Mouse (Mus musculus) MEL (cell line): ENCODE data around the gene Lamb1.

ENCODE experiments used
- CHD1 ChIP-seq: IDR thresholded peaks from 2 replicates; pipeline ENCODE4 v1.6.1; 2012; ENCODE audit warnings: low read depth, mild to moderate bottlenecking, inconsistent platforms, low read length, improper control_type of control experiment
- CTCF ChIP-seq, 3 experiments: IDR thresholded peaks in 2 of 3; conservative IDR thresholded peaks in 1 of 3; 2 replicates each; pipeline ENCODE4 v1.5.1; 2011 to 2012; ENCODE audit warnings: low read length in 3 of 3, low read depth in 2 of 3, mild to moderate bottlenecking in 2 of 3, improper control_type of control experiment in 1 of 3, inconsistent platforms in 1 of 3, mixed read lengths in 1 of 3, moderate library complexity in 1 of 3; ENCODE audit not compliant: control insufficient read depth in 1 of 3, insufficient read depth in 1 of 3, poor library complexity in 1 of 3, severe bottlenecking in 1 of 3
- E2F4 ChIP-seq: IDR thresholded peaks from 2 replicates; pipeline ENCODE4 v1.6.1; 2011; ENCODE audit warnings: low read depth, low read length, improper control_type of control experiment, borderline replicate concordance
- ELF1 ChIP-seq: IDR thresholded peaks from 2 replicates; pipeline ENCODE4 v1.6.1; 2014; ENCODE audit warnings: low read depth, mild to moderate bottlenecking, inconsistent platforms, low read length, improper control_type of control experiment, moderate library complexity
- EP300 ChIP-seq, 2 experiments: IDR thresholded peaks; 2 replicates each; pipeline ENCODE4 v1.6.1; 2011; ENCODE audit warnings: improper control_type of control experiment in 2 of 2, low read length in 2 of 2, low read depth in 1 of 2, mild to moderate bottlenecking in 1 of 2
- GABPA ChIP-seq: IDR thresholded peaks from 2 replicates; pipeline ENCODE4 v1.6.1; 2012; ENCODE audit warnings: low read depth, mild to moderate bottlenecking, inconsistent platforms, low read length, improper control_type of control experiment, moderate library complexity
- HCFC1 ChIP-seq: IDR thresholded peaks from 2 replicates; pipeline ENCODE4 v1.6.1; 2012; ENCODE audit warnings: low read depth, mild to moderate bottlenecking, inconsistent platforms, low read length, improper control_type of control experiment, moderate library complexity
- POLR2A ChIP-seq, 2 experiments: IDR thresholded peaks; 2 replicates each; pipeline ENCODE4 v1.6.1; 2011 to 2012; ENCODE audit warnings: low read length in 2 of 2, mild to moderate bottlenecking in 2 of 2, control low read depth in 1 of 2, improper control_type of control experiment in 1 of 2, low read depth in 1 of 2, moderate library complexity in 1 of 2; ENCODE audit not compliant: control insufficient read depth in 1 of 2, insufficient read depth in 1 of 2, poor library complexity in 1 of 2
- POLR2AphosphoS5 ChIP-seq: IDR thresholded peaks from 2 replicates; pipeline ENCODE4 v1.6.1; 2012; ENCODE audit warnings: low read depth, borderline replicate concordance, mild to moderate bottlenecking, inconsistent platforms, low read length, moderate library complexity, mixed read lengths
- RAD21 ChIP-seq: IDR thresholded peaks from 2 replicates; pipeline ENCODE4 v1.6.1; 2011; ENCODE audit warnings: mild to moderate bottlenecking, low read depth, low read length, improper control_type of control experiment
- USF1 ChIP-seq: IDR thresholded peaks from 2 replicates; pipeline ENCODE4 v1.6.1; 2014; ENCODE audit warnings: low read depth, mild to moderate bottlenecking, inconsistent platforms, low read length, improper control_type of control experiment, moderate library complexity
- ZMIZ1 ChIP-seq: IDR thresholded peaks from 2 replicates; pipeline ENCODE4 v1.6.1; 2012; ENCODE audit warnings: low read depth, mild to moderate bottlenecking, inconsistent platforms, low read length, improper control_type of control experiment, moderate library complexity
- ZNF384 ChIP-seq: IDR thresholded peaks from 2 replicates; pipeline ENCODE4 v1.6.1; 2012; ENCODE audit warnings: low read depth, mild to moderate bottlenecking, inconsistent platforms, low read length, improper control_type of control experiment

DNA sequence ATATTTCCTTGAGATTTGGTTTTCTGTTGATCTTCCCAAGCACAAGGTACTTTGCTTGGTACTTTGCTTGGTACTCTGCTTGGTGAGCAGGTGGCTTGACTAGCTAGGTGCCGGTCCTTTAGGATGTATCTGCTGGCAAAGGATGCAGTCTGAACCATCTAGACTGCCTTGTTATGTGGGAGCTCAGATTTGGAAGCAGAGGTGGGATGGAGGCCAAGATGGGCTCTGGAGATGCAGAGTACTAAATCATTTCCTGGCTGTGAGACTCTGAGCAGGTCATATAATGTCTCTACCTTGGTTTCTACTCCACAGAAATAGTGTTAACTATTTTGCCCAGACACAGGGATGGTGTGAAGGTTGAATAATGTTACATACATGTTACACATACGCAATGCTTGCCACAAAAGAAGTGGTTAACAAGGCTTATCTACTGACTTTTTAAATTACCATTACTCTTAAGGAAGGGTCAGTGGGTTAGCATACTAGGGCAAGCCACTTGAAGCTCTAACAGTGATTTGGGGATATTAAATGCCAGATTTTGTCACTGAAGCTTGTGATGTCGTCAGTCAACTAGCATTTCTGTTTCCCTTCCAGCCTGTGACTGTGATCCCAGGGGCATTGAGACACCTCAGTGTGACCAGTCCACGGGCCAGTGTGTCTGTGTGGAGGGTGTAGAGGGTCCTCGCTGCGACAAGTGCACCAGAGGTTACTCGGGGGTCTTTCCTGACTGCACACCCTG is 52.8 kb downstream of the Lamb1 start:
- TF ChIP-seq CHD1 (no peak), ELF1 (no peak), CTCF (IDR thresholded peaks at IDR 0.05 in 2 of 3, conservative IDR thresholded peaks at IDR 0.05 in 1 of 3; ENCODE audit: control insufficient read depth in 1 of 3, insufficient read depth in 1 of 3, low read depth in 2 of 3, low read length in 3 of 3, poor library complexity in 1 of 3, severe bottlenecking in 1 of 3) (no peak), USF1 (no peak), ZMIZ1 (no peak), ZNF384 (no peak), HCFC1 (no peak), EP300 (IDR thresholded peaks at IDR 0.05; ENCODE audit: low read depth in 1 of 2, low read length in 2 of 2) (no peak), POLR2AphosphoS5 (no peak), GABPA (no peak), E2F4 (no peak), POLR2A (IDR thresholded peaks at IDR 0.05; ENCODE audit: control insufficient read depth in 1 of 2, insufficient read depth in 1 of 2, low read depth in 1 of 2, low read length in 2 of 2, poor library complexity in 1 of 2) (no peak), RAD21 (no peak)
